Mouse (Mus musculus) naive thymus-derived CD4-positive, alpha-beta T cell, adult 2 months (primary cell): ENCODE results near the gene Arid4a.
"Not testable (repeated sequence)": the region's sequence is repeated elsewhere in the genome, so short reads cannot be mapped to it uniquely, and the experiment has no call there.

Source experiments
- DNase-seq: peaks from one replicate; pipeline ENCODE4 v3.0.0-alpha.2; 2011; ENCODE audit warnings: low read depth

Arid4a gene

GRCm38 (mm10) chr12:71053486-71053885, 37.7 kb downstream of the Arid4a start:
- DNase-seq: no peak

GRCm38 (mm10) chr12:71055537-71055936, 39.7 kb downstream of the Arid4a start:
- no peak for DNase-seq

- DNase-seq: no peak
Measured at GRCm38 (mm10) chr12:71059741-71060140, 44.0 kb downstream of the Arid4a start.

GRCm38 (mm10) chr12:71069846-71070245, 54.1 kb downstream of the Arid4a start:
- DNase-seq: no peak

- DNase-seq: no peak
Measured at GRCm38 (mm10) chr12:71072048-71072447, 56.3 kb downstream of the Arid4a start.

GRCm38 (mm10) chr12:71073113-71073730, 57.4 kb downstream of the Arid4a start:
- peak; percentile 48 for DNase-seq

- no peak for DNase-seq
Measured at GRCm38 (mm10) chr12:71086331-71086730, 70.5 kb downstream of the Arid4a start.

- not testable (repeated sequence) for DNase-seq
Measured at GRCm38 (mm10) chr12:71104275-71104674, 88.5 kb downstream of the Arid4a start.

- no peak for DNase-seq
Measured at GRCm38 (mm10) chr12:71107216-71107771, 91.5 kb downstream of the Arid4a start.

GRCm38 (mm10) chr12:71111331-71111730, 95.5 kb downstream of the Arid4a start, which contains the start of gene Tomm20l:
Gene Tomm20l (plus strand): TSS chr12:71111428.
- DNase-seq: no peak

GRCm38 (mm10) chr12:71113074-71113473, 97.3 kb downstream of the Arid4a start:
- DNase-seq: no peak

GRCm38 (mm10) chr12:71113675-71114288, 98.0 kb downstream of the Arid4a start:
- DNase-seq: peak; percentile 74

- no peak for DNase-seq
Measured at GRCm38 (mm10) chr12:71116411-71116810, 100.6 kb downstream of the Arid4a start.

- DNase-seq: no peak
Measured at GRCm38 (mm10) chr12:71122731-71123130, 106.9 kb downstream of the Arid4a start.

GRCm38 (mm10) chr12:71123286-71123685, 107.5 kb downstream of the Arid4a start:
- no peak for DNase-seq

GRCm38 (mm10) chr12:71135581-71135980, 119.8 kb downstream of the Arid4a start:
- no peak for DNase-seq

GRCm38 (mm10) chr12:71136130-71136973, 120.6 kb downstream of the Arid4a start, which contains the start of the genes Timm9 and 2700049A03Rik:
Gene Timm9 (minus strand): TSS chr12:71136684.
Gene 2700049A03Rik (plus strand): TSS chr12:71136848.
- no peak for DNase-seq

GRCm38 (mm10) chr12:71136974-71137491, 121.2 kb downstream of the Arid4a start:
- DNase-seq: peak; percentile 97

GRCm38 (mm10) chr12:71137686-71138085, 121.9 kb downstream of the Arid4a start:
- DNase-seq: peak; percentile 31

- peak; percentile 44 for DNase-seq
Measured at GRCm38 (mm10) chr12:71139258-71139828, 123.6 kb downstream of the Arid4a start.

- DNase-seq: no peak
Measured at GRCm38 (mm10) chr12:71141189-71141588, 125.4 kb downstream of the Arid4a start.

- DNase-seq: peak; percentile 75
Measured at GRCm38 (mm10) chr12:71147641-71148040, 131.9 kb downstream of the Arid4a start.
